Mouse (Mus musculus) midbrain, embryonic 11.5 days (tissue): ENCODE measurements at regions not wholly inside any gene's neighbourhood (a gene's known extent, or its start where the extent isn't known, plus 50 kb on each side); places are given as distances from the start of the nearest gene placed in this dataset.

Source experiments
- ATAC-seq: fragments of 200-750 bp; cut with Nextera tagmentation; 2 replicates; pipeline ENCODE4 v1.8.0; 2017; ENCODE audit warnings: moderate TSS enrichment, moderate library complexity; ENCODE audit not compliant: low FRiP score
- DNase-seq: peaks from one replicate; pipeline ENCODE4 v3.0.0; 2015; ENCODE audit warnings: low spot score; ENCODE audit errors: missing footprints
- H3K27ac ChIP-seq: fragments of 300-500 bp; sonication (generic); 2 replicates; pipeline ENCODE4 v1.5.1; 2014; ENCODE audit warnings: low read depth, low read length
- H3K27me3 ChIP-seq: fragments of 300-500 bp; sonication (generic); 2 replicates; pipeline ENCODE4 v1.6.1; 2014; ENCODE audit warnings: mild to moderate bottlenecking, low read length, moderate library complexity, mixed read lengths; ENCODE audit not compliant: control insufficient read depth, insufficient read depth
- H3K36me3 ChIP-seq: fragments of 300-500 bp; sonication (generic); 2 replicates; pipeline ENCODE4 v1.6.1; 2014; ENCODE audit warnings: mild to moderate bottlenecking, low read length, moderate library complexity, mixed read lengths; ENCODE audit not compliant: control insufficient read depth, insufficient read depth
- H3K4me1 ChIP-seq: fragments of 300-500 bp; sonication (generic); 2 replicates; pipeline ENCODE4 v1.6.1; 2014; ENCODE audit warnings: low read length; ENCODE audit not compliant: control insufficient read depth, insufficient read depth
- H3K4me2 ChIP-seq: fragments of 300-500 bp; sonication (generic); 2 replicates; pipeline ENCODE4 v1.6.1; 2014; ENCODE audit warnings: mild to moderate bottlenecking, moderate library complexity
- H3K4me3 ChIP-seq: fragments of 300-500 bp; sonication (generic); 2 replicates; pipeline ENCODE4 v1.5.1; 2014; ENCODE audit warnings: low read depth, low read length
- H3K9ac ChIP-seq: fragments of 300-500 bp; sonication (generic); 2 replicates; pipeline ENCODE4 v1.6.1; 2014; ENCODE audit warnings: low read length
- H3K9me3 ChIP-seq: fragments of 300-500 bp; sonication (generic); 2 replicates; pipeline ENCODE4 v1.6.1; 2016; ENCODE audit warnings: low read length; ENCODE audit not compliant: control insufficient read depth
- WGBS: fragments of 180-500 bp; shearing (Covaris S2); extraction: QIAGEN DNeasy Blood & Tissue Kit; methylation state at CpG from one replicate; pipeline ENCODE4 v1.1.7; 2014; 5-methylcytosine and 5-hydroxymethylcytosine counted together

DNA sequence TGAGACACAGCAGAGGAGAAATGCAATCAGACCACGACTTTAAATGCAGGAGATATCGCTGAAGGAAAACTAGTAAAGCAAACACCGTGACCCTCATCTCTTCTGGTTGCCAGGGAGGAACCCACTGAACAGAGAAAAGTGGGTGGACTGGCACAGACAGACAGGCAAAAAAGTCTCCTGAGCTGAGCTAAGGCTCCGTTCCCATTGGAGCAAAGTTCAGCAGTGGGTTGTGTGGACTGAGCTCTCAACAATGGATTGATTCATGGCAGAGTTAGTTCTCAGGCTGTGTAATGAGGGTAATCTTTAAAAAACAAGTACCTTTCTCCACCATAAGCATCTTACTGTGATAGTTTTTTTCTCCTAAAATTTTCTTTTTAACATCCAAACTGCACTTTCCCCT lies 454.8 kb downstream of the Gja1 start:
- WGBS = 93% methylated on average over 4 of the region's 4 CpGs
- no peak for ATAC-seq
- H3K27ac ChIP-seq = no peak overlapping the region
- no peak overlapping the region for H3K4me2 ChIP-seq
- peak; percentile 35 for DNase-seq
- H3K36me3 ChIP-seq = no peaks in the 10 kb centered on the region
- H3K4me1 ChIP-seq = no peaks in the 10 kb centered on the region
- H3K9me3 ChIP-seq = no peaks in the 10 kb centered on the region
- H3K4me3 ChIP-seq = no peak overlapping the region
- no peaks in the 10 kb centered on the region for H3K27me3 ChIP-seq
- no peak overlapping the region for H3K9ac ChIP-seq

DNA sequence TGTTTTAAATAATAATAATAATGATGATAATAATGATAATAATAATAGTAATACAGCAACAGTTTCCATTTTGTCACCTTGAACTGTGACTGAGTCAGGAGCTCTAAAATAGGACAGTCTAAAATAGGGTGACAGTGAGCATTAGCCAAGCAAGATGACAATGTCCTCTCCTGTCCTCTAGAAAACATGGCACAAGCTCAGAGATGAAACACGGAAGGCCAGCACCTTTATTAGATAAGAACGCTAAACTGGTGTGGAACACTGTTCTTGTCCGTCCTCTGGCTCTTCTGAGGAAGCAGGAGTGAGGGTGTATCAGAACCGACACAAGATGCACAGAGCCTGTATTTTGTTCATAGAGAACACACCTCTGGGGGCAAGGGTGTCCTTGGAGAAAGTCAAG lies 459.0 kb downstream of the Gja1 start:
- DNase-seq (peak; percentile 23), ATAC-seq (no peak)
- Histone ChIP-seq H3K9ac (no peak overlapping the region), H3K4me1 (no peaks in the 10 kb centered on the region), H3K4me2 (no peak overlapping the region), H3K36me3 (no peaks in the 10 kb centered on the region), H3K27ac (no peak overlapping the region), H3K4me3 (no peak overlapping the region), H3K9me3 (no peaks in the 10 kb centered on the region), H3K27me3 (no peaks in the 10 kb centered on the region)
- 94% methylated on average over 4 of the region's 4 CpGs for WGBS

DNA sequence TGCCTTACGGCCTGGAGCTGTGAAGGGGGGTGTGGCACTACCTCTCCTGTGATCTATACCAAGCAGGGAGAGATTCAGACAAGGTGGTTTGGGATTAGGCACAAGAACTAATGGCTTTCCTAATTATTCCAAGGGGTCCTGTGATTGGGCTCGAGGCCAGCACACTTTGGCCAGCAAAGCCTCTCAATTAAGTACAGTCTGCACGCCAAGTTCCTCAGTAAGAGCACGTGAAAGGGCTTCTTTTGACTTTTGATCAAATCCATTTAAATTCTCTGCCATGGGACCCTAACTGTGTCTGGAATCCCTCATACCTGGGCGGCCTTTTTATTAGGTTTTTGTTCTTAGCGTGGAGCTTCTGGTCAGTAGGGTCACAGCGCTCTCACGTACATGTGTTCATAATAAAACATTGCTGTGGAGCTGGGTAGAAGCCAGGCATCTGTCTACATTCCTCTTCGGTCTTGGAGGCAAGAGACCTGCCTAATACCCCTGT lies 461.9 kb downstream of the Gja1 start:
- Histone ChIP-seq H3K27ac (no peak overlapping the region), H3K4me1 (peaks cover 4% of the 10 kb centered on the region; the same call in 1 of the 2 replicates), H3K4me3 (no peak overlapping the region), H3K27me3 (no peaks in the 10 kb centered on the region), H3K36me3 (no peaks in the 10 kb centered on the region), H3K4me2 (no peak overlapping the region), H3K9me3 (no peaks in the 10 kb centered on the region), H3K9ac (no peak overlapping the region)
- DNase-seq = no peak
- ATAC-seq = no peak
- WGBS = 64% methylated on average over 9 of the region's 9 CpGs

DNA sequence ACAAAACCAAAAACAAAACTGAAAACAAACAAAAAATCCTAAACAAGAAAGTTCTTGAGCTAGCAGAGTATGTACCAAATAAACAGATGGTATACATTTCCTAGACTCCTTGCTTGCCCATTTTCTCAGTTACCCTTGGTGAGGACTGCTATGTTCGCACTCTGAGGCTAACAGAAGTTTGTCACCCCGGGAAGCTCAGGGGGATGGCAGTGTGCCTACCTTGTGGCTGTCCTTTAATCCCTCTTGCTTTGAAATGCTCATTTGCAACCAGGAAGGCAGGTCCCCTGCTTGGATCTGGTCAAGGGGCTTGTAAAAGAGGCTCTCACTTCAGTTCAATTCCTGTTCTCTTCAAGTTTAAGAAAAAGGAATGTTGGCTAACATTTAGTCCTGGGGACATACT lies 462.4 kb downstream of the Gja1 start:
- Histone ChIP-seq H3K4me2 (no peak overlapping the region), H3K9me3 (no peaks in the 10 kb centered on the region), H3K4me1 (peaks cover 4% of the 10 kb centered on the region; the same call in 1 of the 2 replicates), H3K9ac (no peak overlapping the region), H3K27ac (no peak overlapping the region), H3K27me3 (no peaks in the 10 kb centered on the region), H3K36me3 (no peaks in the 10 kb centered on the region), H3K4me3 (no peak overlapping the region)
- ATAC-seq = no peak
- 40% methylated on average over 2 of the region's 2 CpGs for WGBS
- no peak for DNase-seq

DNA sequence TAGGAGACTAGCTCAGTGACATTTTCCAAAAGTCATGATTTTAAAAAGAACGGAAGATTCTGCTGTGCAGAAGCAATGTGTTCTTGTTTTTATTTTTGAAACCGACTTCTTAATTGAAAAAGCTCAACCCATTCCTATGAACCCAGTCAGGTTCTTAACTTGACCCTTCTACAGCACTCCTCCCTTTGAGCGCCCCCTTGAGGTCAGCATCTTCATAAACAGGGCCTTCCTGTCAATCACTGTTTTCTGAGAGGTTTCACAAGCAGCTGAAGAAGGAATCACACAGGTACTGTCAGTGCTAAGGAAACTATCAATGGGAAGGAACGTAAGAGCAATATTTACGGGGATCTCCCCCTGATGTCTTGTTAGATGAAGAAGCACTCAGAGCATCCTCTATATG lies 463.6 kb downstream of the Gja1 start:
- Histone ChIP-seq H3K9ac (no peak overlapping the region), H3K4me2 (no peak overlapping the region), H3K27me3 (no peaks in the 10 kb centered on the region), H3K27ac (no peak overlapping the region), H3K36me3 (no peaks in the 10 kb centered on the region), H3K9me3 (no peaks in the 10 kb centered on the region), H3K4me3 (no peak overlapping the region), H3K4me1 (peaks cover 4% of the 10 kb centered on the region; the same call in 1 of the 2 replicates)
- DNase-seq = no peak
- no peak for ATAC-seq
- WGBS = 64% methylated on average over 5 of the region's 5 CpGs

DNA sequence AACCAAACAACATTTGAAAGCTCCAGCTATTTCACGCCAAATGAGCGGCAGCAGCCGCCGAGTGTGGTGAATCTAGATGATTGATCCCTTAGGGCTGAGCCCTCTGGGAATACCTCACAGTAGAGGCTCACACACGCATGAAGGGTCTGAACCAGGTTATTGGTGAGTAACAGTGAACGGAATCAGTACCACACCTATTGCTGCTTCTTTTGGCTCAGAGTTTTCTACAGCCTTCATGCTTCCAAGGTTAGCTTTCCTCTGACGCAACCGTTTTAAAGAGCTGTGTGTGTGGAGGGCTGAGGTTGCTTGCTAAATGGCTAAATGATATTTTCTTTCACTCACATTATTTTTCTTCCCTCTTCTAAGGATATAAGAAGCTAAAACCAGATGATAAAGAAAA lies 464.4 kb downstream of the Gja1 start:
- H3K9ac ChIP-seq = no peak overlapping the region
- DNase-seq (no peak), ATAC-seq (no peak)
- no peak overlapping the region for H3K4me3 ChIP-seq
- H3K9me3 ChIP-seq = no peaks in the 10 kb centered on the region
- 51% methylated on average over 8 of the region's 8 CpGs for WGBS
- H3K36me3 ChIP-seq = no peaks in the 10 kb centered on the region
- H3K27ac ChIP-seq = no peak overlapping the region
- H3K4me1 ChIP-seq = peaks cover 4% of the 10 kb centered on the region; the same call in 1 of the 2 replicates
- no peaks in the 10 kb centered on the region for H3K27me3 ChIP-seq
- H3K4me2 ChIP-seq = no peak overlapping the region

DNA sequence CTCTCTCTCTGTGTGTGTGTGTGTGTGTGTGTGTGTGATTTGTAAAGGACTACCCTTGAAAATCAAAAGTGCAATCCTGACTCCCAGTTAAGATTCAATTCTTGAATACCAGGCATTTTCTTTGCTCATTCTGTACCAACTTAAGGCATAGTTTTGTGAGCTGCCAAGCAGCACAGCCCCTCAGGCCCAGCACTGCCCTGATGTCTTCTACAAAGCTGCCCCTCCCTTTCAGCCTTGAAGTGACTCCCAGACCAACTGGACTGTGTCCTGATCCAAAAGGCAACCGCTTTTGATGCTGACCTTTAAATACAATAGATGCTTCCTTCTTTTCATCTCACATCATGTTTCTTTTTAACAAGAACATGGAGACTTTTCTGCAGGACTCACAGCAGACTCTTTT lies 464.8 kb downstream of the Gja1 start:
- H3K9me3 ChIP-seq = no peaks in the 10 kb centered on the region
- no peak for ATAC-seq

DNA sequence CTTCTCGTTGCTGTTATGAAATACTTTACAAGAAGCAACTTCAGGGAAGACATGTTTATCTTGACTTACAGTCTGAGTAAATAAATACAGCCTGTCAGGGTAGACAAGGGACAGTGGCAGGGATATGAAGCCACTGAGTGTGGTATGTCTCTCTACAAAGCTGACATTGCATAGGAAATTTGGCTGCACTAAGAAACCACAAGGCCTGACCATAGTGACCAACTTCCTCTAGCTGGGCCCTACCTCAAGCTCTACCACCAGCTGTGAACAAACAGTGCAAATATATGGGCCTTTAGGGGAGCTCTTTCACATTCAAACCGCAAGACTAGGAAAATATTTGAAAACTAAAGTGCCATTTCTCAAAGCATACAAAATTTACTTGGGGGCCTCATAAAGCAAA lies 475.4 kb downstream of the Gja1 start:
- ATAC-seq (no peak), DNase-seq (no peak)
- Histone ChIP-seq H3K4me3 (no peak overlapping the region), H3K9me3 (no peaks in the 10 kb centered on the region), H3K36me3 (no peaks in the 10 kb centered on the region), H3K27ac (no peak overlapping the region), H3K9ac (no peak overlapping the region), H3K4me2 (no peak overlapping the region), H3K27me3 (no peaks in the 10 kb centered on the region), H3K4me1 (no peaks in the 10 kb centered on the region)
- 72% methylated on average over 2 of the region's 2 CpGs for WGBS

More for the DNA sequence above, 464.8 kb downstream of the Gja1 start:
- Histone ChIP-seq H3K27ac (no peak overlapping the region), H3K9ac (no peak overlapping the region), H3K4me2 (no peak overlapping the region), H3K27me3 (no peaks in the 10 kb centered on the region), H3K4me3 (no peak overlapping the region), H3K4me1 (peaks cover 4% of the 10 kb centered on the region; the same call in 1 of the 2 replicates), H3K36me3 (no peaks in the 10 kb centered on the region)
- 14% methylated on average over 1 of the region's 1 CpGs for WGBS
- DNase-seq = no peak

DNA sequence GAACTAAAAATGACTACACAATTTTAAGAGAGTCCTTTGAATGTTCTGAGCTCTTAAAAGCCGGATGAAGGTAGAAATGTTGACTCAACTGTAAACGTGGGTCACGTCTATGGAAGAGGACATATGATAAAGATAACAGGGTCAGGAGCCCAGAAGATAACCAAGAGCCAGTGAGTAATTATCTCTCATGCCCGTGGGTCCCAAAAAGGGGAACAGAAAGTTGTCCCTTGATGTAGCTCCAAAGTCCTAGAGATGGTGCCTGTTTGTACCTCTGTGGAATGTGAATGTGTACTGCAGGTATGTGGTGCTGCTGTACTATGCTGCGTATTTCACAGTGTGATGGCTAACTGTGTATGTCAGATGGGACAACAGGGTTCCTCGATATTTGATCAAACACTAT lies 479.1 kb downstream of the Gja1 start:
- Histone ChIP-seq H3K36me3 (no peaks in the 10 kb centered on the region), H3K4me2 (no peak overlapping the region), H3K9ac (no peak overlapping the region), H3K9me3 (no peaks in the 10 kb centered on the region), H3K4me3 (no peak overlapping the region), H3K27me3 (no peaks in the 10 kb centered on the region), H3K4me1 (no peaks in the 10 kb centered on the region), H3K27ac (no peak overlapping the region)
- DNase-seq = no peak
- ATAC-seq = no peak
- 93% methylated on average over 6 of the region's 6 CpGs for WGBS

DNA sequence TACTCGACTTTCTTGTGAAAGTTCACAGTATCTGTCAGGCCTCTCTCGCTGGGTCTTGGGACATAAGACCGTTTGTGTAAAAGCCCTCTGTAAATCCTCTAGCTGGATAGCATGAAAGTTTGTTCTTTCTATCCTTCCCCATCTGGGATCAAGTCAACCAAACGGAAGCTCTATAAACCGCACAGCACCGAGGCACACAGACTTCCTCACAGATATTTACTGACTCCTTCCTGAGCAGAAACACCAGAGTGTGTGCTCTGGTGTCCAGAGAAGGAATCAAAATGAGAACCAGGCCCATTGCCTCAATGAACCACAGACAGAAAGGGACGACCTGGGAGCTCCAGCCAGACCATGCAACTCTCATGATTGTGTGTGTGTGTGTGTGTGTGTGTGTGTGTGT lies 502.6 kb downstream of the Gja1 start:
- no peak for ATAC-seq
- no peak overlapping the region for H3K27ac ChIP-seq
- H3K4me3 ChIP-seq = no peak overlapping the region
- H3K9me3 ChIP-seq = no peaks in the 10 kb centered on the region
- DNase-seq = no peak
- H3K4me1 ChIP-seq = no peaks in the 10 kb centered on the region
- no peaks in the 10 kb centered on the region for H3K27me3 ChIP-seq
- H3K4me2 ChIP-seq = no peak overlapping the region
- no peaks in the 10 kb centered on the region for H3K36me3 ChIP-seq
- no peak overlapping the region for H3K9ac ChIP-seq
- WGBS = 83% methylated on average over 7 of the region's 7 CpGs
